Mouse (Mus musculus) neural tube, embryonic 11.5 days (tissue): ENCODE results near the gene Gipc2. TPM values are rescaled to one million over a fixed set of nuclear protein-coding genes. Genes with fewer than 3 reads are reported as not detected.

ENCODE experiments used
- ATAC-seq: fragments of 200-750 bp; cut with Nextera tagmentation; 2 replicates; pipeline ENCODE4 v1.8.0; 2017; ENCODE audit warnings: moderate number of reproducible peaks, mild to moderate bottlenecking, moderate TSS enrichment, moderate library complexity; ENCODE audit not compliant: insufficient read depth, low FRiP score, low TSS enrichment
- DNase-seq: peaks from one replicate; pipeline ENCODE4 v3.0.0-alpha.2; 2015; ENCODE audit warnings: low spot score
- H3K27ac ChIP-seq: fragments of 300-500 bp; sonication (generic); 2 replicates; pipeline ENCODE4 v1.5.1; 2014; ENCODE audit warnings: low read depth, mild to moderate bottlenecking, low read length
- H3K27me3 ChIP-seq: fragments of 300-500 bp; sonication (generic); 2 replicates; pipeline ENCODE4 v1.6.1; 2014; ENCODE audit warnings: mild to moderate bottlenecking, low read length, mixed read lengths; ENCODE audit not compliant: control insufficient read depth, insufficient read depth
- H3K36me3 ChIP-seq: fragments of 300-500 bp; sonication (generic); 2 replicates; pipeline ENCODE4 v1.6.1; 2014; ENCODE audit warnings: mild to moderate bottlenecking, low read length, moderate library complexity, mixed read lengths; ENCODE audit not compliant: control insufficient read depth, insufficient read depth
- H3K4me1 ChIP-seq: fragments of 300-500 bp; sonication (generic); 2 replicates; pipeline ENCODE4 v1.6.1; 2014; ENCODE audit warnings: low read length, mixed read lengths; ENCODE audit not compliant: control insufficient read depth, insufficient read depth
- H3K4me2 ChIP-seq: fragments of 300-500 bp; sonication (generic); 2 replicates; pipeline ENCODE4 v1.6.1; 2014; ENCODE audit warnings: low read depth, mild to moderate bottlenecking, moderate library complexity
- H3K4me3 ChIP-seq: fragments of 300-500 bp; sonication (generic); 2 replicates; pipeline ENCODE4 v1.5.1; 2014; ENCODE audit warnings: low read depth, low read length
- H3K9ac ChIP-seq: fragments of 300-500 bp; sonication (generic); 2 replicates; pipeline ENCODE4 v1.6.1; 2014; ENCODE audit warnings: mild to moderate bottlenecking, low read length
- H3K9me3 ChIP-seq: fragments of 300-500 bp; sonication (generic); 2 replicates; pipeline ENCODE4 v1.6.1; 2016; ENCODE audit warnings: low read length; ENCODE audit not compliant: control insufficient read depth
- WGBS: fragments of 180-500 bp; shearing (Covaris S2); extraction: QIAGEN DNeasy Blood & Tissue Kit; methylation state at CpG from one replicate; pipeline ENCODE4 v1.1.7; 2014; 5-methylcytosine and 5-hydroxymethylcytosine counted together
- polyA plus RNA-seq: library from polyadenylated mRNA; unstranded; fragments of >200 nt; fragmentation: Nextera tagmentation; extraction: Ambion mirVana; gene quantifications from 2 replicates; pipeline ENCODE4 v1.2.1, GENCODE M21; 2014

Gene Gipc2
- polyA plus RNA-seq, 1 experiment from 2014 or later, result 1.1 TPM

DNA sequence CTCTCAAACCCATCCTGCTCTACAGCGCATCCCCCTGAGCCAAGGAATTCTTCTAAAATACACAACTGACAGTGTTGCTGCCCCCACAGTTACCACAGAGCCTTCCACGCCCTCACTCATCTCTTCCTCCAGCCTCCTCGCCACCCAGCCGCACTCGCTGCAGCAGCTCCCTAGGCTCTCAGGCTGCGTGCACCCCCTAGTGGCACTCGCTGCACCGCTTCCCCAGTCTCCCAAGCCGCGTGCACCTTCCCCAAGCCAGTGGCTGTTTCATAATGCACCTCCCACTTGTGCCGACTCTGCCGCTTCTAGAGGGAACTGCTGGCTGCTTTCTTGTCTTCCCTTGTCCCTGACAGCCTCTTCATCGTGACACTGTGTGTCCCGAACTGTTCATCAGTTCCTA, 60.7 kb downstream of the Gipc2 start:
- Histone ChIP-seq H3K27ac (no peak overlapping the region), H3K9ac (no peak overlapping the region), H3K4me1 (peaks cover 3% of the 10 kb centered on the region; the same call in 1 of the 2 replicates), H3K9me3 (no peaks in the 10 kb centered on the region), H3K4me2 (peak overlapping the region; percentile 45), H3K4me3 (0 out of 2 replicates have a peak overlapping the region, but pooled peaks have one; percentile 8), H3K27me3 (no peaks in the 10 kb centered on the region), H3K36me3 (no peaks in the 10 kb centered on the region)
- ATAC-seq (peak; percentile 51; the same call in 1 of the 2 replicates), DNase-seq (peak; percentile 87)
- 2% methylated on average over 14 of the region's 14 CpGs for WGBS

DNA sequence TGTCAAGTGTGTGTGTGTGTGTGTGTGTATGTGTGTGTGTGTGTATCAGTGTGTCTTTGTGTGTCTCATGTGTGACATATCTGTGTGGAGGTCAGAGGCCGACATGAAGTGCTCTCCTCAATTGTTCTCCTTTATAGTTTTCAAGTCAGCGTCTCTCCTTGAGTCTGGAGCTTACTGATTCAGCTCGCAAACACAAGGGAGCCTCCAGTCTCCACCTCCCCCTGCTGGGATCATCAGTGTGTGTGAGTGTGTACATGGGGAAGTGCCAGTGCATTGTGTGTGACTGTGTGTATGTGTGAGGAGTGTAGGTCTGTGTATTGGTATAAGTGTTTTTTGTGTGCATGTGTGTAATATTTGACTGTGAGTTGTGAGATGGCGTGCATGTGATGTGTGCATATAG, 62.6 kb downstream of the Gipc2 start:
- no peaks in the 10 kb centered on the region for H3K9me3 ChIP-seq
- H3K27ac ChIP-seq, result no peak overlapping the region
- WGBS, result 92% methylated on average over 4 of the region's 4 CpGs
- H3K27me3 ChIP-seq, result no peaks in the 10 kb centered on the region
- H3K4me2 ChIP-seq, result no peak overlapping the region
- H3K4me1 ChIP-seq, result peaks cover 3% of the 10 kb centered on the region; the same call in 1 of the 2 replicates
- DNase-seq (no peak), ATAC-seq (no peak)
- H3K36me3 ChIP-seq, result no peaks in the 10 kb centered on the region
- no peak overlapping the region for H3K4me3 ChIP-seq
- H3K9ac ChIP-seq, result no peak overlapping the region

DNA sequence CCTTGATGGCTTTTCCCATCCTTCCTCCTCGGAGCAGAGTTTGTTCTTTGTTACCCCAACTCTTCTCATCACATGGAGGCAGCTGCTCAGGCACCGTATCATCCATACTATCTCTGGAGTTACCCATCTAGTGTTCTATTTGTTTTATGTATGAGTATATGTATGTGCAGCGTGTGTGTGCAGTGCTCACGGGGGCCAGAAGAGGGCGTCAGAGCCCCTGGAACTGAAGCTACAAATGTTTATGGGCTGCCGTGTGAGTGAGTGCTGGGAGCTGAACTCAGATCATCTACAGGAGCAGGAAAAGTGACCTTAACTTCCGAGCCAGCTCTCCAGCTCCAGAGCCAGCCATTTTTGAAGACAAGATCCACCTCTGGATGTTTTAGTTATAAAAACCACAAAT, 64.6 kb downstream of the Gipc2 start:
- Histone ChIP-seq H3K27me3 (no peaks in the 10 kb centered on the region), H3K4me3 (no peak overlapping the region), H3K36me3 (no peaks in the 10 kb centered on the region), H3K9ac (no peak overlapping the region), H3K4me1 (no peaks in the 10 kb centered on the region), H3K4me2 (no peak overlapping the region), H3K27ac (no peak overlapping the region), H3K9me3 (no peaks in the 10 kb centered on the region)
- ATAC-seq (no peak), DNase-seq (no peak)
- WGBS, result 90% methylated on average over 7 of the region's 7 CpGs

DNA sequence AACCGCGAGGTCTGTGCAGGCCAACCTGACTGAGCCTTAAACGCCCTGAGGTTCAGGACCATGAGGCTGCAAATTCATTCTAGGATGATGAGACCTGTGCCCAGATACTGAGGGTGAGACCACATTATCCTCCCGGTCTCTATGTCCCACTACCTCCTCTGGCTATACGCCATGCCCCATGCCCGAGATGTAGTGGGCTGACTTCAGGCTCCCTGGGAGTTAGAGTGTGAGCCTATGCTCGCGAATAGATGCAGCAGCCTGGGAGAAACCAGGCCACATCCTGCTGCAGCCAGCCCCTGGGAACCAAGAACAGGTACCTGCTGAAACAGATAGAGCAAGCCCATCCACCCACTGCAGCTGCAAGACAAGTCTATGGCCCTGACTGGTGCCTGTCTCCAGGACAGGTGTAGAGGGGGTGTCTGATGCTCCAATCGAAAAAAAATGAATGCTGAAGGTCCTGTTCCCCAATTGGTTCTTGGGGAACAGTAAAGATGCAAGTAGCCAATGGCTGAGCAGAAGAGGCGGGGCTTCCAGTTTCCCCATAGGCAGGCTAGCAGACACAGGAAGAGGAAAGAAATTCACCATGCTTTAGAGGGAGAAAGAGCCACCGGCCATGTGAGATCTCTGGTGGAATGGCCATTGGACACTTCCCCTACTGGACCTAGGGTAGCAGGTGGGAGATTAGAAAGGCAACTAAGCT, 65.8 kb downstream of the Gipc2 start:
- ATAC-seq (peak; percentile 60), DNase-seq (peak; percentile 38)
- Histone ChIP-seq H3K9me3 (no peaks in the 10 kb centered on the region), H3K36me3 (no peaks in the 10 kb centered on the region), H3K27me3 (no peaks in the 10 kb centered on the region), H3K4me3 (no peak overlapping the region), H3K9ac (no peak overlapping the region), H3K4me1 (no peaks in the 10 kb centered on the region), H3K27ac (no peak overlapping the region), H3K4me2 (0 out of 2 replicates have a peak overlapping the region, but pooled peaks have one; percentile 10)
- 51% methylated on average over 11 of the region's 11 CpGs for WGBS

DNA sequence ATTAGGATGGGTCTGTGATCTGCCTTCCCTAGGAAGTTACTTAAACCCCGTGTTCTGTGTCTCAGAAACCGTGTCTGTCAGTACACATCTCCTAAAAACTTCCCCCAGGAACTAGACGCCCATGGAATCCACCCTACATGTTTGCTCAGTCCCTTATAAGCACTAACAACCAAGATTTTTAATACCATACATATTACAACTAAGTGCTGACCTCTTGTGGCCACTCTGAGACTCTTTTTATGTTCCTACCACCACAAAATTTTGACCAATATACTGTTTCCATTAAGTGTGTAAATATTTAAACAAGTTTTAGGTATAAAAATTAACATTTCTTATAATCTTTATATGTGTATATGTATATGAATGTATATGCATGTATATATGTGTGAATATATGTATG, 71.0 kb downstream of the Gipc2 start:
- H3K36me3 ChIP-seq, result no peaks in the 10 kb centered on the region
- H3K9me3 ChIP-seq, result no peaks in the 10 kb centered on the region
- no peaks in the 10 kb centered on the region for H3K4me1 ChIP-seq
- no peak overlapping the region for H3K27ac ChIP-seq
- ATAC-seq (no peak), DNase-seq (no peak)
- H3K27me3 ChIP-seq, result no peaks in the 10 kb centered on the region
- 8% methylated on average over 3 of the region's 3 CpGs for WGBS
- no peak overlapping the region for H3K4me3 ChIP-seq
- H3K9ac ChIP-seq, result no peak overlapping the region
- no peak overlapping the region for H3K4me2 ChIP-seq

DNA sequence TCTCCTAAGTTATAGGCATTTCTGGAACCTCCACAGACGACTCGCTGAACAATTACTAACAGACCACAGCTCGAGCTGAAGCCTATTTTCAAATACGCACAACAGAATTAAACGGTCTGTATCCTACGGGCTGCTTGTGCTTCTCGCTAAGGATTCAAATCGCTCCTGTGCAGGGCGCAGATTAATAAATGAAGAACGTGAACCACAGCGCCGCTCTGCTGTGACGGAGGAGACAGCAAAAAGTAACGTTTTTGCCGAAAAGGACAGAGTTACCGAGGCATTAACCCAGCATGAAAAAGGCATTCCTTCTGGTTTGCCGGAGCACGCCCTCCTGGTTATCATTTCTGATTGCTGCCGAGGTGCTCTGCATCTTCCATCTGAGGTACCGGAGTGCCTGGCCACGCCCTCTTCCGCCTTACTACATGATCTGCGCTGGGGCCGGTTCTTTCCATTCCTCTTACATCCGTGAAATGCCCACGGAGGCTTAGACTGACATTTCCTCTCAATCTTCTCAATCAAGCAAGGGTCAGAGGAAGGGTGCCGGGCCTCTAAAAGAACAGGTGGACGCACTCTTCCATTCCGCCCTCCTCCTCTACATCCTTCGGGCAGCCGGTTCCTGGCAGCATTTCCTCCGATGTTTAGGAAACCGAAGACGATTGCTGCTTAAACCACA, 73.5 kb downstream of the Gipc2 start:
- no peak for ATAC-seq
- no peak for DNase-seq

DNA sequence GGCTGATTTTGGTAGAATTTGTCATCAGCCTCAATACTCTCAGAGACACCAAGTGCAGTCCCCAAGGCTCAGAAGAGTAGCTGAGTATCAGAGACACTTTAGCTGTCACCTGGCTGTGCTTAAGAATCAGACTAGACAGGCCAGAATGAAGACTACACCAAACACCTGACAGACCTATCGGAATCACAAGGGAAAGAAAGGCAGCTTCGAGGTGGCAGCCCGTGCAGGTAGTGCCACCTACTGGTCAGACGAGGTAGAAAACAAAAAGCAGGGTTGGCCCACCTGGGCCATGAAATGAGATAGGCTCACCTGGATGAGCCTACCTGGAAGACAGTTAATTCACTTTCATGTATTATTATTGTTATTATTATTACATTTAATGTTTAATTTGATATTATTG, 76.9 kb downstream of the Gipc2 start:
- no peak overlapping the region for H3K4me3 ChIP-seq
- no peaks in the 10 kb centered on the region for H3K27me3 ChIP-seq
- no peaks in the 10 kb centered on the region for H3K36me3 ChIP-seq
- H3K27ac ChIP-seq, result no peak overlapping the region
- H3K9me3 ChIP-seq, result no peaks in the 10 kb centered on the region
- WGBS, result 7% methylated on average over 4 of the region's 4 CpGs
- DNase-seq (peak; percentile 41), ATAC-seq (peak; percentile 62; the same call in 1 of the 2 replicates)
- no peak overlapping the region for H3K9ac ChIP-seq
- H3K4me1 ChIP-seq, result no peaks in the 10 kb centered on the region
- H3K4me2 ChIP-seq, result no peak overlapping the region

More for the DNA sequence above, 73.5 kb downstream of the Gipc2 start:
- H3K9ac ChIP-seq, result no peak overlapping the region
- 52% methylated on average over 34 of the region's 34 CpGs for WGBS
- no peak overlapping the region for H3K27ac ChIP-seq
- H3K9me3 ChIP-seq, result no peaks in the 10 kb centered on the region
- H3K4me2 ChIP-seq, result peak overlapping the region; percentile 28
- no peaks in the 10 kb centered on the region for H3K27me3 ChIP-seq
- no peaks in the 10 kb centered on the region for H3K36me3 ChIP-seq
- no peaks in the 10 kb centered on the region for H3K4me1 ChIP-seq
- peak overlapping the region; percentile 29 for H3K4me3 ChIP-seq

DNA sequence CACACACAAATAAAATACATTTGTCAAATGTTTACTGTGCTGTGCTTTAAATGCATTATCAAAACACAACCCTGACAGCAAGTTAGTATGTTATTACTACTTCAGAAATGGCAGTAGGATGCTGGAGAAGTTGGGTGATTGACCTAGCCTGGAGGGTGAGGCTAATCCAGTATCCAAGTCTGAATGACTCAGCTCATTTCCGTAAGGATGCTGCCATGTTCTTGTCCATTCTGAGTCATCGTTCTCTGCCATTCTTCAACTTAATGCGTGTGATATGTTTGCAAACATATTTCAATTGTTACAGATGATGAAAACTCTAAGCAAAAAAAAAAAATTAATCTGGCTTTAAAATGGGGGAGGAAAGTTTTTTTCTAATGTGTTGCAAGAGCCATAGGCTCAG, 84.6 kb downstream of the Gipc2 start:
- no peaks in the 10 kb centered on the region for H3K4me1 ChIP-seq
- H3K27ac ChIP-seq, result no peak overlapping the region
- H3K4me3 ChIP-seq, result no peak overlapping the region
- no peaks in the 10 kb centered on the region for H3K9me3 ChIP-seq
- DNase-seq (no peak), ATAC-seq (no peak)
- H3K36me3 ChIP-seq, result no peaks in the 10 kb centered on the region
- H3K9ac ChIP-seq, result no peak overlapping the region
- WGBS, result 90% methylated on average over 3 of the region's 3 CpGs
- no peaks in the 10 kb centered on the region for H3K27me3 ChIP-seq
- no peak overlapping the region for H3K4me2 ChIP-seq

DNA sequence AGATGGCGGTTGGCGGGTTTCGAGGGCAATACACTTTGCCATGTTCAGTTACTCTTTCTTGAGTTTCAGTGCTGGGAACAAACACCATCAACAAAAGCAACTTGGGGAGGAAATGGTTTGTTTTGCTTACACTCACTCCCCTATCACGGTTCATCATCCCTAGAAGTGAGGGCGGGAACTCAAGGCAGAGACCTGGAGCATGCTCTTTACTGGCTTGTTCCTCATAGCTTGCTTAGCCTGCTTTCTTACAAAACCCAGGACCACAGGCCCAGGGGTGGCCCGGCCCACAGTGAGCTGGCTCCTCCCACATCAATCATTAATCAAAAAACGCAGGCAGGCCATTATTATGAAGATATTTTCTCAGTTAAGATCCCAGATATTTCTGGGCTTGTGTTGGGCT, 89.9 kb downstream of the Gipc2 start:
- Histone ChIP-seq H3K4me3 (no peak overlapping the region), H3K27ac (no peak overlapping the region), H3K36me3 (no peaks in the 10 kb centered on the region), H3K4me1 (no peaks in the 10 kb centered on the region), H3K27me3 (no peaks in the 10 kb centered on the region), H3K4me2 (no peak overlapping the region), H3K9me3 (no peaks in the 10 kb centered on the region), H3K9ac (no peak overlapping the region)
- DNase-seq (no peak), ATAC-seq (no peak)
- WGBS, result 72% methylated on average over 7 of the region's 7 CpGs
